Mouse (Mus musculus): ENCODE results near the gene Slain2. TPM values are rescaled to one million over a fixed set of nuclear protein-coding genes. Genes with fewer than 3 reads are reported as not detected.

The Slain2 gene
- polyA plus RNA-seq, 1 experiment = 16.9 TPM

- Histone ChIP-seq H3K27ac (ENCODE audit: insufficient read depth, low read depth, low read length) (no peak overlapping the region), H3K4me1 (ENCODE audit: control insufficient read depth, insufficient read depth, insufficient read length, low read length) (no peaks in the 10 kb centered on the region), H3K27me3 (ENCODE audit: control insufficient read depth, insufficient read depth, low read length) (no peaks in the 10 kb centered on the region), H3K36me3 (ENCODE audit: control insufficient read depth, insufficient read depth, low read length) (peaks cover 48% of the 10 kb centered on the region), H3K4me3 (ENCODE audit: low read depth, low read length) (no peak overlapping the region)
- TF ChIP-seq CTCF (IDR thresholded peaks at IDR 0.05; ENCODE audit: extremely low read depth, insufficient read length, insufficient replicate concordance, low read depth, low read length) (no peak), POLR2A (IDR thresholded peaks at IDR 0.05; ENCODE audit: low read depth, low read length) (no peak)
- WGBS = 77% methylated on average over 5 of the region's 5 CpGs
These were observed 58.8 kb downstream of the Slain2 start for GRCm38 (mm10) chr5:72972934-72973333.

DNA sequence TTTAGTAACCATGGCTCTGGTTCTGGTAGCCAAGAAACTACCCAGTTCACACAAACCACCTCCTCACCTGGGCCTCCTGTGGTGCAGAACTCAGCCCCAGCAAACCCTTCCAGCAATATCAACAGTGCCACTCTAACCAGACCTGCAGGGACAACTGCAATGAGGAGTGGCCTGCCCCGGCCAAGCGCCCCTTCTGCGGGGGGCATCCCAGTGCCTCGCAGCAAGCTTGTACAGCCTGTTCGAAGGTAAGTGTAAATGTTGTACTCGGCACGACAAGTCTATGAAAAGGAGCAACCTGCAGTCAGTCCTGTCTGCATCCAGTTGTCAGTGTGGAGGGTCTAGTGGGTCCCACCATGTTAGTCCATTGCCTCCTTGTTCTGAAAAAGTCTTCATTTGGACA, 60.5 kb downstream of the Slain2 start, which contains the start of gene Gm10135:
TSS of gene Gm10135 (minus strand) at position 101 of the 400 bp plus-strand sequence.
- no peak for TF ChIP-seq POLR2A (IDR thresholded peaks at IDR 0.05; ENCODE audit: low read depth, low read length)
- TF ChIP-seq CTCF (IDR thresholded peaks at IDR 0.05; ENCODE audit: extremely low read depth, insufficient read length, insufficient replicate concordance, low read depth, low read length) = no peak
- H3K27ac ChIP-seq (ENCODE audit: insufficient read depth, low read depth, low read length) = no peak within 1 kb of the TSS
- H3K4me3 ChIP-seq (ENCODE audit: low read depth, low read length) = no peak within 1 kb of the TSS
- no peaks in the 10 kb centered on the region for H3K27me3 ChIP-seq (ENCODE audit: control insufficient read depth, insufficient read depth, low read length)
- no peaks in the 10 kb centered on the region for H3K4me1 ChIP-seq (ENCODE audit: control insufficient read depth, insufficient read depth, insufficient read length, low read length)
- H3K36me3 ChIP-seq (ENCODE audit: control insufficient read depth, insufficient read depth, low read length) = peaks cover 43% of the 10 kb centered on the region
- WGBS = 99% methylated on average over 7 of the region's 7 CpGs

DNA sequence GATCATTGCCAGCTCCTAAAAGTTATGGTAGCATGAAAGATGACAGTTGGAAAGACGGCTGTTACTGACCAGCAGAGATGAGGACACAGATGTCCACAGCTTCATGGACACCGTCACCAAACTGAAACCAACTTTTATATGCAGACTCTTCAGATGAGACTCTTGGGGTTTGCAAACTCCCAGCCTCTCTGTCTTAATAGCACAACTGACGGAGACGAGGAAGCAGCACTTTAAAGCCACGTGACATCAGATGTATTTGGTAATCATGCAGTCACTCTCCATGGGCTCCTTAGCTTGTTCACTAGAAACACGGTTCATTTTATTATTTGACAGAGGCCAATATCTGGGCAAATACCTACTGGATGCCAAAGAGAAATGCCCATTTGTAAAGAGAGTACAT, 61.9 kb downstream of the Slain2 start:
- TF ChIP-seq POLR2A (IDR thresholded peaks at IDR 0.05; ENCODE audit: low read depth, low read length) = no peak
- TF ChIP-seq CTCF (IDR thresholded peaks at IDR 0.05; ENCODE audit: extremely low read depth, insufficient read length, insufficient replicate concordance, low read depth, low read length) = no peak
- WGBS = 87% methylated on average over 6 of the region's 6 CpGs
- Histone ChIP-seq H3K4me3 (ENCODE audit: low read depth, low read length) (no peak overlapping the region), H3K27me3 (ENCODE audit: control insufficient read depth, insufficient read depth, low read length) (no peaks in the 10 kb centered on the region), H3K36me3 (ENCODE audit: control insufficient read depth, insufficient read depth, low read length) (peaks cover 51% of the 10 kb centered on the region), H3K4me1 (ENCODE audit: control insufficient read depth, insufficient read depth, insufficient read length, low read length) (no peaks in the 10 kb centered on the region), H3K27ac (ENCODE audit: insufficient read depth, low read depth, low read length) (no peak overlapping the region)

- WGBS = 85% methylated on average over 4 of the region's 4 CpGs
- Histone ChIP-seq H3K27ac (ENCODE audit: insufficient read depth, low read depth, low read length) (no peak overlapping the region), H3K4me1 (ENCODE audit: control insufficient read depth, insufficient read depth, insufficient read length, low read length) (no peaks in the 10 kb centered on the region), H3K27me3 (ENCODE audit: control insufficient read depth, insufficient read depth, low read length) (no peaks in the 10 kb centered on the region), H3K4me3 (ENCODE audit: low read depth, low read length) (no peak overlapping the region), H3K36me3 (ENCODE audit: control insufficient read depth, insufficient read depth, low read length) (peaks cover 50% of the 10 kb centered on the region)
- no peak for TF ChIP-seq CTCF (IDR thresholded peaks at IDR 0.05; ENCODE audit: extremely low read depth, insufficient read length, insufficient replicate concordance, low read depth, low read length)
- TF ChIP-seq POLR2A (IDR thresholded peaks at IDR 0.05; ENCODE audit: low read depth, low read length) = no peak
These were observed 62.4 kb downstream of the Slain2 start for GRCm38 (mm10) chr5:72976539-72976938.

DNA sequence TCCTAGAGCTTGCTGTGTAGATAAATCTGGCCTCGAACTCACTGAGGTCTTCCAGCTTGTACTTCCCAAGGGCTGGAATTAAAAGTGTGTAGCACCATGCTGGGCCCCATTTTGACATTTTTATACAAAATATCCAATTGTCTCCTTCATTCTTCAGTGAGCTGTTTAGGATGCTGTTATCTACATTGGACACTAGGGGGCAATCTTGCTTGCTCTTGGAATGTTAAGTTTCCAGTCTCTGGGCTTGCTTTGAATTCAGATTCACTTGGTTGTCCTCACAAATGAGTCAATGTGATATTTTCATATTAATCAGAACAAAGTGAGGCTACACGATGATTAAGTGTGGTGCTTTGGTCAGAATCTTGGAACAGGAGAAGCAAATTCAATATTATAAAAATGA, 70.0 kb downstream of the Slain2 start:
- Histone ChIP-seq H3K4me3 (ENCODE audit: low read depth, low read length) (no peak overlapping the region), H3K36me3 (ENCODE audit: control insufficient read depth, insufficient read depth, low read length) (peaks cover 14% of the 10 kb centered on the region), H3K4me1 (ENCODE audit: control insufficient read depth, insufficient read depth, insufficient read length, low read length) (no peaks in the 10 kb centered on the region), H3K27ac (ENCODE audit: insufficient read depth, low read depth, low read length) (no peak overlapping the region), H3K27me3 (ENCODE audit: control insufficient read depth, insufficient read depth, low read length) (no peaks in the 10 kb centered on the region)
- TF ChIP-seq POLR2A (IDR thresholded peaks at IDR 0.05; ENCODE audit: low read depth, low read length) (no peak), CTCF (IDR thresholded peaks at IDR 0.05; ENCODE audit: extremely low read depth, insufficient read length, insufficient replicate concordance, low read depth, low read length) (no peak)
- 2% methylated on average over 2 of the region's 2 CpGs for WGBS

GRCm38 (mm10) chr5:72987786-72988185, 73.7 kb downstream of the Slain2 start:
- 82% methylated on average over 7 of the region's 7 CpGs for WGBS
- H3K27ac ChIP-seq (ENCODE audit: insufficient read depth, low read depth, low read length) = no peak overlapping the region
- no peaks in the 10 kb centered on the region for H3K4me1 ChIP-seq (ENCODE audit: control insufficient read depth, insufficient read depth, insufficient read length, low read length)
- no peaks in the 10 kb centered on the region for H3K27me3 ChIP-seq (ENCODE audit: control insufficient read depth, insufficient read depth, low read length)
- no peaks in the 10 kb centered on the region for H3K36me3 ChIP-seq (ENCODE audit: control insufficient read depth, insufficient read depth, low read length)
- no peak overlapping the region for H3K4me3 ChIP-seq (ENCODE audit: low read depth, low read length)
- TF ChIP-seq POLR2A (IDR thresholded peaks at IDR 0.05; ENCODE audit: low read depth, low read length) = no peak
- no peak for TF ChIP-seq CTCF (IDR thresholded peaks at IDR 0.05; ENCODE audit: extremely low read depth, insufficient read length, insufficient replicate concordance, low read depth, low read length)

DNA sequence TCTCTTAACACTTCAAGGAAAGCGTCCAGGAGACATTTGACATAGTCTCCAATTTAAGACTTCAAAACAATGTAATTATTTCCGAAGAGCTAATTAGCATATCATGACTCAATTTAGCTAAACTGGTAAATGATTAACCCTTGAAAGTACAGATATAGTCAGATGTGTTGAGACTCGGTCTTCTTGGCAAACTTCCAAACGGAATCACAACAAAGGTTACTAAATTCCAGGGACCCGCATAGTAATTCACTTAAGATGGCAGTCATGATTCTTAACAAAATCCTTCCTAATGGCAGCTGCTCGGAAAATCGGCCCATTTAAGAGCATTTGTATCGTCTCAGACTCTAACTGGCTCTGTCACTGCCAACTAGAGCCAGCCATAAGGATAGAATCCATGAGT, 75.7 kb downstream of the Slain2 start:
- Histone ChIP-seq H3K27ac (ENCODE audit: insufficient read depth, low read depth, low read length) (no peak overlapping the region), H3K4me1 (ENCODE audit: control insufficient read depth, insufficient read depth, insufficient read length, low read length) (no peaks in the 10 kb centered on the region), H3K36me3 (ENCODE audit: control insufficient read depth, insufficient read depth, low read length) (no peaks in the 10 kb centered on the region), H3K27me3 (ENCODE audit: control insufficient read depth, insufficient read depth, low read length) (no peaks in the 10 kb centered on the region), H3K4me3 (ENCODE audit: low read depth, low read length) (no peak overlapping the region)
- TF ChIP-seq POLR2A (IDR thresholded peaks at IDR 0.05; ENCODE audit: low read depth, low read length) (no peak), CTCF (IDR thresholded peaks at IDR 0.05; ENCODE audit: extremely low read depth, insufficient read length, insufficient replicate concordance, low read depth, low read length) (no peak)
- WGBS = 41% methylated on average over 8 of the region's 8 CpGs

DNA sequence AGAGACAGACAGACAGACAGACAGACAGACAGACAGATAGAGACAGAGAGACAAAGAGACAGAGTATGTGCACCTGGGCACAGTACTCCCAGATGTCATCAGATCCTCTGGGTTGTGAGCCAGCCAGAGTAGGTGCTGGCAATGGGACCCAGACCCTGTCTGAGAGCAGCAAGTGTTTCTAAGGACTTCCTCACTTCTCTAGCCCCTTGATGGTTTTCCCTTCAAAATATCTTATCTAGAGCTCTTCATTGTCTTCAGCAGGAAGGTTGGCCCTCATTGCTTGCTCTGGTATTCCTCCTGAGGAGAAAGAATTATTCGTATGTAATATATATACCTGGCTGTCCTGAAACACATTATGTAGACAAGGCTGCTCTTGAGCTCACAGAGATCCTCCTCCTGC, 78.4 kb downstream of the Slain2 start:
- TF ChIP-seq POLR2A (IDR thresholded peaks at IDR 0.05; ENCODE audit: low read depth, low read length) (no peak), CTCF (IDR thresholded peaks at IDR 0.05; ENCODE audit: extremely low read depth, insufficient read length, insufficient replicate concordance, low read depth, low read length) (no peak)
- Histone ChIP-seq H3K4me1 (ENCODE audit: control insufficient read depth, insufficient read depth, insufficient read length, low read length) (no peaks in the 10 kb centered on the region), H3K27ac (ENCODE audit: insufficient read depth, low read depth, low read length) (no peak overlapping the region), H3K4me3 (ENCODE audit: low read depth, low read length) (no peak overlapping the region), H3K36me3 (ENCODE audit: control insufficient read depth, insufficient read depth, low read length) (no peaks in the 10 kb centered on the region), H3K27me3 (ENCODE audit: control insufficient read depth, insufficient read depth, low read length) (no peaks in the 10 kb centered on the region)
- WGBS = 83% methylated on average over 1 of the region's 1 CpGs

All from small intestine, adult 2 months (tissue).